Mouse (Mus musculus) cortical plate, adult 2 months (tissue): ENCODE data around the gene Rassf2.

ENCODE experiments used
- CTCF ChIP-seq: fragments of 200-500 bp; IDR thresholded peaks from 2 replicates; pipeline ENCODE4 v1.5.1; 2011; ENCODE audit warnings: mild to moderate bottlenecking, control low read depth, low read length; ENCODE audit not compliant: insufficient read depth; ENCODE audit errors: extremely low read depth
- POLR2A ChIP-seq: fragments of 200-500 bp; IDR thresholded peaks from 2 replicates; pipeline ENCODE4 v1.6.1; 2011; ENCODE audit warnings: mild to moderate bottlenecking, low read length, control low read depth; ENCODE audit not compliant: insufficient read depth; ENCODE audit errors: extremely low read depth

- TF ChIP-seq CTCF: no peak
- no peak for TF ChIP-seq POLR2A
Observed at GRCm38 (mm10) chr2:132001696-132002334, 28.2 kb downstream of the Rassf2 start.
